Mouse (Mus musculus) forebrain, embryonic 13.5 days (tissue): ENCODE data around the gene Lipo4. TPM values are rescaled to one million over a fixed set of nuclear protein-coding genes. Genes with fewer than 3 reads are reported as not detected.
"Not testable (repeated sequence)": the region's sequence is repeated elsewhere in the genome, so short reads cannot be mapped to it uniquely, and the experiment has no call there.

Source experiments
- ATAC-seq: fragments of 200-750 bp; cut with Nextera tagmentation; 2 replicates; pipeline ENCODE4 v1.8.0; 2017
- H3K27ac ChIP-seq: fragments of 300-500 bp; sonication (generic); 2 replicates; pipeline ENCODE4 v1.5.1; 2015; ENCODE audit warnings: inconsistent platforms, mild to moderate bottlenecking, moderate library complexity
- H3K27me3 ChIP-seq: fragments of 300-500 bp; sonication (generic); 2 replicates; pipeline ENCODE4 v1.6.1; 2015; ENCODE audit warnings: mild to moderate bottlenecking, inconsistent platforms
- H3K36me3 ChIP-seq: fragments of 300-500 bp; sonication (generic); 2 replicates; pipeline ENCODE4 v1.6.1; 2015; ENCODE audit warnings: mild to moderate bottlenecking, inconsistent platforms; ENCODE audit not compliant: poor library complexity, severe bottlenecking
- H3K4me1 ChIP-seq: fragments of 300-500 bp; sonication (generic); 2 replicates; pipeline ENCODE4 v1.6.1; 2015; ENCODE audit warnings: inconsistent platforms
- H3K4me2 ChIP-seq: fragments of 300-500 bp; sonication (generic); 2 replicates; pipeline ENCODE4 v1.6.1; 2015; ENCODE audit warnings: inconsistent platforms, mild to moderate bottlenecking, moderate library complexity
- H3K4me3 ChIP-seq: fragments of 300-500 bp; sonication (generic); 2 replicates; pipeline ENCODE4 v1.5.1; 2015; ENCODE audit warnings: mild to moderate bottlenecking, inconsistent platforms
- H3K9ac ChIP-seq: fragments of 300-500 bp; sonication (generic); 2 replicates; pipeline ENCODE4 v1.6.1; 2015; ENCODE audit warnings: mild to moderate bottlenecking, inconsistent platforms
- H3K9me3 ChIP-seq: fragments of 300-500 bp; sonication (generic); replicated peaks from 2 replicates; pipeline ENCODE4 v1.6.1; 2016; ENCODE audit warnings: inconsistent platforms
- WGBS: fragments of 180-500 bp; shearing (Covaris S2); methylation state at CpG from one replicate; pipeline ENCODE4 v1.1.7; 2015; 5-methylcytosine and 5-hydroxymethylcytosine counted together
- polyA plus RNA-seq: library from polyadenylated mRNA; unstranded; fragments of >200 nt; fragmentation: Nextera tagmentation; extraction: Ambion mirVana; gene quantifications from 2 replicates; pipeline ENCODE4 v1.2.1, GENCODE M21; 2015

Lipo4 gene
- polyA plus RNA-seq, result not detected in 2 replicates

- H3K27ac ChIP-seq, result no peak within 1 kb of the TSS
- H3K4me2 ChIP-seq, result no peak within 1 kb of the TSS
- no peaks in the 10 kb centered on the region for H3K36me3 ChIP-seq
- H3K9me3 ChIP-seq, result no peaks in the 10 kb centered on the region
- H3K4me1 ChIP-seq, result no peaks in the 10 kb centered on the region
- ATAC-seq, result no peak
- H3K4me3 ChIP-seq, result no peak within 1 kb of the TSS
- H3K27me3 ChIP-seq, result no peaks in the 10 kb centered on the region
- H3K9ac ChIP-seq, result no peak within 1 kb of the TSS
These were observed at the start of gene Lipo4 for GRCm38 (mm10) chr19:33517680-33518079. Gene Lipo4, minus strand, starts transcription at chr19:33517780.

GRCm38 (mm10) chr19:33456426-33456825 is 61.2 kb downstream of the Lipo4 start:
- not testable (repeated sequence) for H3K27ac ChIP-seq, H3K4me2 ChIP-seq, H3K9ac ChIP-seq, H3K36me3 ChIP-seq, ATAC-seq, H3K9me3 ChIP-seq, H3K4me3 ChIP-seq, H3K4me1 ChIP-seq, H3K27me3 ChIP-seq
- WGBS, result 38% methylated on average over 4 of the region's 4 CpGs

GRCm38 (mm10) chr19:33453725-33454124 is 63.9 kb downstream of the Lipo4 start:
- 78% methylated on average over 4 of the region's 4 CpGs for WGBS
- no peaks in the 10 kb centered on the region for H3K27me3 ChIP-seq

More at GRCm38 (mm10) chr19:33453725-33454124, 63.9 kb downstream of the Lipo4 start:
- Histone ChIP-seq H3K4me1 (no peaks in the 10 kb centered on the region), H3K9me3 (no peaks in the 10 kb centered on the region), H3K4me2 (no peak overlapping the region), H3K27ac (no peak overlapping the region), H3K4me3 (no peak overlapping the region), H3K36me3 (no peaks in the 10 kb centered on the region), H3K9ac (no peak overlapping the region)
- ATAC-seq, result no peak

Other genes with a start within 250 kb of the Lipo4 start
- gene Rnls, start 125.5 kb downstream of the Lipo4 start, polyA plus RNA-seq, result 8.0 and 9.3 TPM in 2 replicates
- gene Gm8978, start 107.5 kb upstream of the Lipo4 start, polyA plus RNA-seq, result not detected in 2 replicates
- gene Lipo2, start 233.6 kb upstream of the Lipo4 start, polyA plus RNA-seq, result 0.25 and 0.52 TPM in 2 replicates
- gene Lipo3, start 244.2 kb upstream of the Lipo4 start, polyA plus RNA-seq, result 10.0 and 10.5 TPM in 2 replicates